Mouse (Mus musculus) hindbrain, embryonic 16.5 days (tissue): Measurements from ENCODE around the gene Khdc3. TPM values are rescaled to one million over a fixed set of nuclear protein-coding genes. Genes with fewer than 3 reads are reported as not detected.

Experiments
- ATAC-seq: fragments of 200-750 bp; cut with Nextera tagmentation; 2 replicates; pipeline ENCODE4 v1.8.0; 2017; ENCODE audit warnings: moderate TSS enrichment, moderate library complexity
- H3K27ac ChIP-seq: fragments of 300-500 bp; sonication (generic); 2 replicates; pipeline ENCODE4 v1.5.1; 2014; ENCODE audit warnings: low read depth, mild to moderate bottlenecking, control low read depth, low read length, moderate library complexity
- H3K27me3 ChIP-seq: fragments of 300-500 bp; sonication (generic); replicated peaks from 2 replicates; pipeline ENCODE4 v1.6.1; 2014; ENCODE audit warnings: low read length; ENCODE audit not compliant: control insufficient read depth, insufficient read depth
- H3K36me3 ChIP-seq: fragments of 300-500 bp; sonication (generic); 2 replicates; pipeline ENCODE4 v1.6.1; 2014; ENCODE audit warnings: mild to moderate bottlenecking, low read length, moderate library complexity, mixed read lengths; ENCODE audit not compliant: control insufficient read depth, insufficient read depth
- H3K4me1 ChIP-seq: fragments of 300-500 bp; sonication (generic); 2 replicates; pipeline ENCODE4 v1.6.1; 2014; ENCODE audit warnings: low read depth, low read length; ENCODE audit not compliant: control insufficient read depth, insufficient read depth
- H3K4me2 ChIP-seq: fragments of 300-500 bp; sonication (generic); 2 replicates; pipeline ENCODE4 v1.6.1; 2014; ENCODE audit warnings: mild to moderate bottlenecking, low read length, control low read depth, moderate library complexity
- H3K4me3 ChIP-seq: fragments of 300-500 bp; sonication (generic); 2 replicates; pipeline ENCODE4 v1.5.1; 2014; ENCODE audit warnings: mild to moderate bottlenecking, low read length, control low read depth, moderate library complexity
- H3K9ac ChIP-seq: fragments of 300-500 bp; sonication (generic); 2 replicates; pipeline ENCODE4 v1.6.1; 2014; ENCODE audit warnings: low read depth, mild to moderate bottlenecking, control low read depth, low read length, moderate library complexity
- H3K9me3 ChIP-seq: fragments of 300-500 bp; sonication (generic); 2 replicates; pipeline ENCODE4 v1.6.1; 2014; ENCODE audit warnings: mild to moderate bottlenecking, low read length, moderate library complexity; ENCODE audit not compliant: control insufficient read depth
- WGBS: fragments of 180-500 bp; shearing (Covaris S2); extraction: QIAGEN DNeasy Blood & Tissue Kit; methylation state at CpG from one replicate; pipeline ENCODE4 v1.1.7; 2014; 5-methylcytosine and 5-hydroxymethylcytosine counted together
- polyA plus RNA-seq: library from polyadenylated mRNA; unstranded; fragments of >200 nt; fragmentation: Nextera tagmentation; extraction: Ambion mirVana; gene quantifications from 2 replicates; pipeline ENCODE4 v1.2.1, GENCODE M21; 2015

The Khdc3 gene
- polyA plus RNA-seq = 0.12 and 0.24 TPM in 2 replicates

DNA sequence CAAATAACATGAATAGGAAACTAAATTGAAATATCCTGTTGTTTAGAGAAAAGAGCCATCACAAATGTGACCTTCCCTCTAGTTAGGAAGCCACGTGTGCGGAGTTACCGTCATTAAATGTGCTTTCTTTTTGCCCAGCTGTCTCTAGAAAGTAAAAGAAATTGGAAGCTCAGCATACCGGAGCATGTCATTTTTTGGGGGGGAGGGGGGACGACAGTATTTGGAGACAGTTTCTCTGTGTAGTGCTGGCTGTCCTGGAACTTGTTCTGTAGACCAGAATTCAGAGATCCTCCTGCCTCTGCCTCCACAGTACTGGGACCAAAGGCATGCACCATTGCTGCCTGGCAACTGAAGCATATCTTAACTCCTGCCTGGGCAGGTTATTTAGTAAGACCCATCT is at the start of gene Khdc3:
Gene Khdc3 (plus strand): TSS at position 301 of the 400 bp plus-strand sequence.
- no peaks in the 10 kb centered on the region; the same call in 1 of the 2 replicates for H3K4me1 ChIP-seq

DNA sequence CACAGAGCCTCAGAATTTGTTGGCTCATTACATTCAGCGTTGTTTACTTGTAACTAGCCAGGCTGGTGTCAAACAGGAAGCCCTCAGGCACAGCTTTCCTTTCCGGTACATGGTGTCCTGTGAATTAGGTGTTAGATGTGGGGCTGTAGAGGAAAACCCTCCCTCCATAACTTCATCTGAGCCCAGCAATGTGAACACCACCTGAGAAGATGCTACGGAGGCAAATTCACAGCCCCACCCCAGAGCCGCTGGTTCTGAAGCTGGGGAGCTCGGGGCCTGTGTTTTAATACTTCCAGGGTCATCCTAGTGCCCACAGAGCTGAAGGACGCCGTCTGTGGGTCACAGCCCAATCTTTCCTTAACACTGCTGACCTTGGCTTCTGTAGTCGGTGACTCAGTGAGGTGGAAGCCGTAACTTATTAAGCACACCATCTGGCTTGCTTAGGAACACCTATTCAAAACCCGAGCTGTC is 46.2 kb upstream of the Khdc3 start:
- Histone ChIP-seq H3K27me3 (no peaks in the 10 kb centered on the region), H3K27ac (no peak overlapping the region), H3K4me1 (no peaks in the 10 kb centered on the region), H3K4me2 (no peak overlapping the region), H3K9ac (no peak overlapping the region), H3K36me3 (no peaks in the 10 kb centered on the region), H3K9me3 (no peaks in the 10 kb centered on the region), H3K4me3 (no peak overlapping the region)
- WGBS = 77% methylated on average over 10 of the region's 10 CpGs
- no peak for ATAC-seq

More for the DNA sequence above, at the start of gene Khdc3:
- Histone ChIP-seq H3K27ac (no peak within 1 kb of the TSS), H3K36me3 (no peaks in the 10 kb centered on the region), H3K9me3 (no peaks in the 10 kb centered on the region), H3K9ac (no peak within 1 kb of the TSS), H3K4me3 (no peak within 1 kb of the TSS), H3K27me3 (peaks cover 27% of the 10 kb centered on the region), H3K4me2 (no peak within 1 kb of the TSS)
- ATAC-seq = no peak
- 87% methylated on average over 5 of the region's 5 CpGs for WGBS

- H3K27me3 ChIP-seq = no peaks in the 10 kb centered on the region
- H3K4me3 ChIP-seq = no peak overlapping the region
- H3K27ac ChIP-seq = no peak overlapping the region
- H3K4me2 ChIP-seq = no peak overlapping the region
- no peaks in the 10 kb centered on the region for H3K4me1 ChIP-seq
- WGBS = 88% methylated on average over 4 of the region's 4 CpGs
- H3K9me3 ChIP-seq = no peaks in the 10 kb centered on the region
- ATAC-seq = no peak
- H3K36me3 ChIP-seq = no peaks in the 10 kb centered on the region
- H3K9ac ChIP-seq = no peak overlapping the region
These were observed 42.4 kb upstream of the Khdc3 start for GRCm38 (mm10) chr9:73059224-73059623.

DNA sequence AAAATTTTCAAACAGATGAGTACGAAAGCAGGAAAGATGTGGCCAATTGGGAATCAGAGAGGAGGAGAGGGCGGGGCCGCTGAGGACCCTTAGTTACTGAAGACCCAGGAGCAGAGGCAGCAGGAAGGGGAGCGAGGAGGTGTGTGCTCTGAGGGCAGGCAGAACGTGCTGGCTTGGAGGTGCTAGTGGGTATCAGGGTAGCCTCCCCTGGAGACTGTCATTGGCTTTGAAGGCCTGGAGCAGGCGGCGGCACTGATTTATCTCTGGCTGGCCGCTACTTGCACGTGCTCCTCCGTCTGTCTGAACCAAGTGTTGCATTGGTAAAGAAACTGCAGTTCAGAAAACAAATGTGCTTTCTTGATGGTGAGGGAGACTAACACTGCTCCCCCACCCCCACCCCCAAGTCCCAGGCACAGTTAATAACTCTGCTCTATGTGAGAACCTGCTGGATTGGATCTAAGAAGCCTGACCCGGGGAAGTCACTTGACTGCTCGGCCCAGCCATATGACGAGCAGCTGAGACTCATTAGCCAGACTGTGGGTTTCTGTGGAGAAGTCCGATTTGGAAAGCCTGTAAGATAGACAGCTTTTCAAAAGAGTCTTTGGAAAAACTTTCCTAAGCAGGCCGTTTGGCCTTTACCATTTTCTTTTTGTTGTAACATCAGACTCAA is 37.9 kb upstream of the Khdc3 start:
- 36% methylated on average over 15 of the region's 15 CpGs for WGBS
- H3K4me3 ChIP-seq = no peak overlapping the region
- no peaks in the 10 kb centered on the region for H3K36me3 ChIP-seq
- H3K9me3 ChIP-seq = no peaks in the 10 kb centered on the region
- no peaks in the 10 kb centered on the region for H3K27me3 ChIP-seq
- peak overlapping the region; percentile 31; the same call in 1 of the 2 replicates for H3K9ac ChIP-seq
- H3K4me1 ChIP-seq = peaks cover 4% of the 10 kb centered on the region
- H3K27ac ChIP-seq = no peak overlapping the region
- H3K4me2 ChIP-seq = peak overlapping the region; percentile 37; the same call in 1 of the 2 replicates
- ATAC-seq = no peak

GRCm38 (mm10) chr9:73067086-73067485 is 34.5 kb upstream of the Khdc3 start:
- peak overlapping the region; percentile 9; the same call in 1 of the 2 replicates for H3K27ac ChIP-seq
- H3K4me2 ChIP-seq = 0 out of 2 replicates have a peak overlapping the region, but pooled peaks have one; percentile 18
- peak; percentile 50; the same call in 1 of the 2 replicates for ATAC-seq
- WGBS = 33% methylated on average over 10 of the region's 10 CpGs
- H3K4me3 ChIP-seq = no peak overlapping the region
- 0 out of 2 replicates have a peak overlapping the region, but pooled peaks have one; percentile 44 for H3K9ac ChIP-seq
- H3K9me3 ChIP-seq = no peaks in the 10 kb centered on the region
- H3K4me1 ChIP-seq = peaks cover 4% of the 10 kb centered on the region
- no peaks in the 10 kb centered on the region for H3K27me3 ChIP-seq
- H3K36me3 ChIP-seq = no peaks in the 10 kb centered on the region

GRCm38 (mm10) chr9:73068230-73068679 is 33.4 kb upstream of the Khdc3 start:
- H3K27ac ChIP-seq = no peak overlapping the region
- ATAC-seq = peak; percentile 30; the same call in 1 of the 2 replicates

GRCm38 (mm10) chr9:73068688-73069087 is 32.9 kb upstream of the Khdc3 start:
- H3K4me3 ChIP-seq = no peak overlapping the region
- no peaks in the 10 kb centered on the region for H3K36me3 ChIP-seq
- no peaks in the 10 kb centered on the region for H3K27me3 ChIP-seq
- WGBS = 93% methylated on average over 6 of the region's 6 CpGs
- H3K9ac ChIP-seq = no peak overlapping the region
- H3K4me2 ChIP-seq = no peak overlapping the region
- H3K9me3 ChIP-seq = no peaks in the 10 kb centered on the region
- H3K27ac ChIP-seq = no peak overlapping the region
- H3K4me1 ChIP-seq = peaks cover 4% of the 10 kb centered on the region
- ATAC-seq = no peak

More at GRCm38 (mm10) chr9:73068230-73068679, 33.4 kb upstream of the Khdc3 start:
- H3K4me1 ChIP-seq = peaks cover 4% of the 10 kb centered on the region
- WGBS = 43% methylated on average over 6 of the region's 6 CpGs
- H3K4me2 ChIP-seq = no peak overlapping the region
- H3K9me3 ChIP-seq = no peaks in the 10 kb centered on the region
- no peak overlapping the region for H3K4me3 ChIP-seq
- H3K27me3 ChIP-seq = no peaks in the 10 kb centered on the region
- no peaks in the 10 kb centered on the region for H3K36me3 ChIP-seq
- no peak overlapping the region for H3K9ac ChIP-seq

GRCm38 (mm10) chr9:73070971-73071659 is 30.5 kb upstream of the Khdc3 start:
- no peak overlapping the region for H3K9ac ChIP-seq
- H3K27me3 ChIP-seq = no peaks in the 10 kb centered on the region
- H3K27ac ChIP-seq = no peak overlapping the region
- peaks cover 4% of the 10 kb centered on the region for H3K4me1 ChIP-seq
- no peak overlapping the region for H3K4me2 ChIP-seq
- no peak overlapping the region for H3K4me3 ChIP-seq
- H3K9me3 ChIP-seq = no peaks in the 10 kb centered on the region
- no peak for ATAC-seq
- H3K36me3 ChIP-seq = no peaks in the 10 kb centered on the region
- WGBS = 78% methylated on average over 10 of the region's 10 CpGs

GRCm38 (mm10) chr9:73072426-73072825 is 29.2 kb upstream of the Khdc3 start:
- Histone ChIP-seq H3K27me3 (no peaks in the 10 kb centered on the region), H3K9me3 (no peaks in the 10 kb centered on the region), H3K9ac (no peak overlapping the region), H3K4me3 (no peak overlapping the region), H3K36me3 (no peaks in the 10 kb centered on the region), H3K4me2 (no peak overlapping the region), H3K27ac (no peak overlapping the region), H3K4me1 (peaks cover 4% of the 10 kb centered on the region)
- ATAC-seq = no peak
- WGBS = 84% methylated on average over 8 of the region's 8 CpGs
